Mouse (Mus musculus) Patski (cell line): ENCODE data around the gene Vav1. TPM values are rescaled to one million over a fixed set of nuclear protein-coding genes. Genes with fewer than 3 reads are reported as not detected.

Experiments used
- ATAC-seq: fragments of 100-300 bp; one replicate; pipeline ENCODE4 v1.8.0; 2021
- CTCF ChIA-PET: fragments of 350-600 bp; sonication (Branson Sonifier 250); formaldehyde crosslinking; loops from one replicate; lab custom pipeline; 2022; ENCODE audit warnings: inconsistent platforms; lab: Charles Lee
- POLR2A ChIA-PET: fragments of 350-600 bp; sonication (Branson Sonifier 250); formaldehyde crosslinking; loops from one replicate; lab custom pipeline; 2022; ENCODE audit warnings: antibody characterized with exemption, inconsistent platforms; lab: Charles Lee
- DNase-seq: peaks from one replicate; pipeline ENCODE4 v3.0.0-alpha.2; 2011; ENCODE audit warnings: low read depth, low spot score
- H3K27me3 ChIP-seq: fragments of 371-371 bp; one replicate; pipeline ENCODE4 v1.5.1; 2021
- CTCF ChIP-seq: fragments of 100-300 bp; IDR thresholded peaks from one replicate; pipeline ENCODE4 v1.5.1; 2021
- in situ Hi-C: fragments of 300-500 bp; cut with MboI; formaldehyde crosslinking; loops from 3 replicates; pipeline ENCODE4 v1.11.1; 2018; ENCODE audit warnings: low pct_unique_long_range_greater_than_20kb, mixed read lengths
- polyA plus RNA-seq: library from polyadenylated mRNA; unstranded; gene quantifications from one replicate; pipeline ENCODE4 v1.2.3, GENCODE M21; 2021

Gene Vav1
- polyA plus RNA-seq, 1 experiment from 2014 or later: not detected

DNA sequence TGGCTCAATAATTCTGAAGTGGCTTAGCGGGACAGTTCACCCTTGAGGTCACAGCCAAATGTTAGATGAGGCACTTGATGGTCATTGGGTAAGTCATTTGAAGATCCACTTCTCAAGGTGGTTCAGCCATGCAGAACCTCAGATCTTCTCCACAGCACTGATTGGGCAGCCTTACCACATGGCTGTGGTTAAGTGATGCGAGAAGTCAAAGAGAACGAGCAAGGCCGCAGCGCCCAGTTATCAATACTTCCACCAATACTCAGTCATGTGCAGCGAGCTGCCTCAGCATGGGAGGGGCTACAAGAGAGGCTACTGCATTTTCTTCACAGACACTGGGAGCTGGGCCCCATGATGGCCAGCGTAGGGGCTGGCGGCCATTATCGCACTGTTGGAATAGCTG, 14.1 kb downstream of the Vav1 start:
- CTCF ChIA-PET: interaction anchor here (1.4 kb wide), 1 partner anchor 42 kb away, joined by 3 read pairs; no protein-coding TSS in a partner anchor
- TF ChIP-seq CTCF: no peak
- no peak for DNase-seq
- no peaks in the 10 kb centered on the region for H3K27me3 ChIP-seq
- POLR2A ChIA-PET: interaction anchor here (0.5 kb wide), 1 partner anchor 237 kb away, joined by 5 read pairs; no protein-coding TSS in a partner anchor
- in situ Hi-C loops: no loop called here
- ATAC-seq: no peak

DNA sequence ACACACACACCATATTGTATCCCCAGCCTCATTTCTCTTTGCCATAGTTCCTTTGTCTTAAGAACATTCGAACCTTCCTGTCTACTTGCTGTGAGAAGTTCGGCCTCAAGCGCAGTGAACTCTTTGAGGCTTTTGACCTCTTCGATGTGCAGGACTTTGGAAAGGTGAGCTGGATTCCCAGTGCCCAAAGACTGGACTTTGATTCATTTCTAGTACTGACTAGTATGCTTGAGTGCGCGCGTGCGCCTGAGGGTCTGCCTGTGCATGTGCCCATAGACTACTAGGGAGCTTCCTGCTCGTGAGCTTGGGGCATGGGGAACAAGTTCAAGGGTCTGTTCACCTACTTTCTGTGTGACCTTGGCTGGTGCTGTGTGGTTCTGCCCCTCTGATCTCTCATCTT, 17.0 kb downstream of the Vav1 start:
- in situ Hi-C loops: no loop called here
- DNase-seq (no peak), ATAC-seq (no peak)
- H3K27me3 ChIP-seq: no peaks in the 10 kb centered on the region
- CTCF ChIA-PET: no interaction called here
- POLR2A ChIA-PET: no interaction called here
- TF ChIP-seq CTCF: no peak

DNA sequence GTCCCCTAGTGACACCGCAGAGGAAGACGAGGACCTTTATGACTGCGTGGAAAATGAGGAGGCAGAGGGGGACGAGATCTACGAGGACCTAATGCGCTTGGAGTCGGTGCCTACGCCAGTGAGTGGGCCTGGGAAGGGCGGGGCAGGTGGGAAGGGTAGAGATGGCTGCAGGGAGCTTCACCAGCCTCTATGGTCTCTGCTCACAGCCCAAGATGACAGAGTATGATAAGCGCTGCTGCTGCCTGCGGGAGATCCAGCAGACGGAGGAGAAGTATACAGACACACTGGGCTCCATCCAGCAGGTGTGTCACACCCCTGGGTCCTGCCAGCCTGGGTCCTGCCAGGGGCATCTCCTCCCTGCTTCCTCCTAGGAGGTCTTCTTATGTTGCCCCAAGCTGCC, 18.1 kb downstream of the Vav1 start:
- ChIA-PET CTCF (no interaction called here), POLR2A (no interaction called here)
- no peak for TF ChIP-seq CTCF
- ATAC-seq: no peak
- no peaks in the 10 kb centered on the region for H3K27me3 ChIP-seq
- DNase-seq: no peak
- in situ Hi-C loops: no loop called here

DNA sequence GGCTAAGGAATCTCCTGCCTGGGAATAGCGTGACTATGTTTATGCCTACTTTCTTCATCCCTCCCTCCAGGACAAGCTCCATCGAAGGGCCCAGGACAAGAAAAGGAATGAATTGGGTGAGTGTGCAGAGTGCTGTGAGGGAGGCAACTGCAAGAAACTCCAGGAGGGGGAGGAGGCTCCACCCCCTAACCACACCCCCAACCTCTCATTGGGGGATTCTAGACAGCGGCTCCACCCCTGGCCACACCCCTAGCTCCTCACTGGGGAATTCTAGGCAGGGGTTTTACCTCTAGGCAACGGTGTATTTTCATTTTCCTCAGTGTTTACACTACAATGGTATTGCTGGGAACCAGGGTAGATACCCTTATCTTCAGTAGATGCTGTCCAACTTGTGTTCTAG, 26.7 kb downstream of the Vav1 start:
- peaks cover 14% of the 10 kb centered on the region for H3K27me3 ChIP-seq
- DNase-seq (no peak), ATAC-seq (no peak)
- no peak for TF ChIP-seq CTCF
- ChIA-PET CTCF (no interaction called here), POLR2A (no interaction called here)
- in situ Hi-C loops: no loop called here

DNA sequence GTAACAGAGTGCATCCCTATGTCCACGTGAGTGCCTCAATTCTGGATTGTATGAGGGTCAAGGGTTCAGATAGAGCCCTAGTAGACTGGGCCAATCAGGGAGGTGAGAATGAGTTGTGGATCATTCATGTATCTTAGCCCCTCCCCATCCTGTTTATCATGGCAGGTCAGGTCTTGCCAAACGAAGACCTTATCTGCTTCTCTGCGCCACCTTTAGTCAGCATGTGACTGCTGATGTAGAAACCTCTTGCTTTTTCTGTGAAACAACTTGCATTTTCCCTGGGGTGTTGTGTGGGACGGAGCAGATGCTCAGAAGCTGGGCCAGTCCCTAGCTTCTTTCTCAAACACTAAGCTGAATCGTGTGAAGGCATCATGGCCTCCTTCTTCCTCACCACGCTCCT, 28.2 kb downstream of the Vav1 start:
- no peak for TF ChIP-seq CTCF
- DNase-seq (no peak), ATAC-seq (no peak)
- peaks cover 14% of the 10 kb centered on the region for H3K27me3 ChIP-seq
- POLR2A ChIA-PET: no interaction called here
- in situ Hi-C loops: no loop called here
- CTCF ChIA-PET: no interaction called here

DNA sequence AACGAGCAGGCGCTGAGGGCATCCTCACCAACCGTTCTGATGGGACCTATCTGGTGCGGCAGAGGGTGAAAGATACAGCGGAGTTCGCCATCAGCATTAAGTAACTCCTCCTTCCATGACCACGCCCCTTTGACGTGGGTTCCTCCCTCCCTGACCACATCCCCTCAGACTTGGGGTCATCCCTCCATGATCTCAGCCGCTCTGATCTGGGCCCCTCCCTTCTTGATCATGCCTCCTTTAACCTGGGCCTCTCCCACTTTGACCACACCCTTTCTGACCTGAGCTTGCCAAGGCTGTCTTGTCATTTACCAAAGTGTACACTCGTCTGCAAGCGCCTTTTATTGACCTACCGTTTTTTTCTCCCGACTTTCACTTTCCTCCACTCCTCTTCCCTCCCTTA, 32.9 kb downstream of the Vav1 start:
- ATAC-seq: no peak

DNA sequence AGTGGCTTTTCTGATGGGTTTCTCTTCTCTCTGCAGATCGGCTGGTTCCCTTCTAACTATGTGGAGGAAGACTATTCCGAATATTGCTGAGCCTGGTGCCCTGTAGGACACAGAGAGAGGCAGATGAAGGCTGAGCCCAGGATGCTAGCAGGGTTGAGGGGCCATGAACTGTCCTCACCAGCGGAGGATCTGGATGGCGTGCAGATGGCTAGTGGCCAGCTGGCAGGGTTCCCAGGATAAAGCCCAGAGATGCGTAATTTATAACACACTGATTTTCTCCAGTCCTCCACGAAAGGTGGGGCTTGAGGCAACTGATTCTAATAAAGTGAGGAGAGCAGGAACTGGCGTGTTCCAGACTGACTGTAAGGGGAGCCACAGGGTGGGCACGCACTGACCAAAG, 48.7 kb downstream of the Vav1 start:
- H3K27me3 ChIP-seq: peaks cover 9% of the 10 kb centered on the region
- in situ Hi-C loops: no loop called here
- no peak for TF ChIP-seq CTCF
- no peak for ATAC-seq
- no peak for DNase-seq
- ChIA-PET CTCF (no interaction called here), POLR2A (no interaction called here)

More for the DNA sequence above, 32.9 kb downstream of the Vav1 start:
- ChIA-PET CTCF (no interaction called here), POLR2A (no interaction called here)
- TF ChIP-seq CTCF: no peak
- DNase-seq: no peak
- H3K27me3 ChIP-seq: peaks cover 5% of the 10 kb centered on the region
- in situ Hi-C loops: no loop called here

DNA sequence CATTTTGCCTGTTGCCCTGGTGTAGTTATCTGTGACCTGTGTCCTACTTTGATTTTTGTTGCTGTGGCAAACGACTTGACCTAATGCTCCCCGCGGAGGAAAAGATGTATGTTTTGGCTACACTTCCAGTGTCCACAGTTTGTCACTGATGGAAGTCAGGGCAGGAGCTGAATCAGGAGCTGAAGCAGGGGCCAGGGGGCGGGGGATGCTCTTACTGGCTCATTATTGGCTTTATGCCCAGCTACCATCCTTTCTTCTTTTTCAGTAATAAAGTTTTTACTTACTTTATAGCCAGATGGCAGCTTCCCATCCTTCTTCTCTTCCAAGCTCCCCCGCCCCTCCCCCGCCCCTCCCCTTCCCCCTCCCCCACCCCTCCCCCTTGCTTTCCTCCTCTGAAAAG, 50.0 kb downstream of the Vav1 start:
- ATAC-seq: no peak
- peaks cover 7% of the 10 kb centered on the region for H3K27me3 ChIP-seq
- ChIA-PET CTCF (no interaction called here), POLR2A (no interaction called here)
- TF ChIP-seq CTCF: no peak
- DNase-seq: no peak
- in situ Hi-C loops: no loop called here

DNA sequence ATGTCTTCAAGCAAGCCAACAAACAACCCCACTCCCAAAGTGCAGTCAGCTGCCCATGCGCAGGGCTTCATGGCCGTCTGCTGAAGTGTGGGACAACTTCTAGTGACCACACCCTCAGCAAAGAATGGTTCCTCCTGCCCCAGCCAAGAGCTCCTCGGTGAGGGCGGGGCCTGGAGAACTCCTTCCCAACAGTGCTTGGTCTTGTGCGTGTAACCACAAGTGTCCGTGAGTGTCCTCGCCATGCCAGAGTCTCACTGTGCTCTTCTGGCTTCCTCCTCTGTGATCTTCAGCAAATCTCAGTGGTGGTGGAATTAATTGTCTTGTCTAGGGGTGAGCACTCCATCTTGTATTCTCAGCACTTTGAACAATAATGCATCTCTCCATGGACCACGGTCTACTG, 52.1 kb downstream of the Vav1 start:
- POLR2A ChIA-PET: no interaction called here
- CTCF ChIA-PET: interaction anchor here (1.3 kb wide), 1 partner anchor 54 kb away, joined by 3 read pairs; no protein-coding TSS in a partner anchor
- in situ Hi-C loops: loop anchor here (5.0 to 10.0 kb wide), 4 partner anchors 44 to 336 kb away; partner anchors contain the start of genes Alkbh7 and Clpp
- no peak for TF ChIP-seq CTCF
- ATAC-seq (no peak), DNase-seq (no peak)
- H3K27me3 ChIP-seq: no peaks in the 10 kb centered on the region

DNA sequence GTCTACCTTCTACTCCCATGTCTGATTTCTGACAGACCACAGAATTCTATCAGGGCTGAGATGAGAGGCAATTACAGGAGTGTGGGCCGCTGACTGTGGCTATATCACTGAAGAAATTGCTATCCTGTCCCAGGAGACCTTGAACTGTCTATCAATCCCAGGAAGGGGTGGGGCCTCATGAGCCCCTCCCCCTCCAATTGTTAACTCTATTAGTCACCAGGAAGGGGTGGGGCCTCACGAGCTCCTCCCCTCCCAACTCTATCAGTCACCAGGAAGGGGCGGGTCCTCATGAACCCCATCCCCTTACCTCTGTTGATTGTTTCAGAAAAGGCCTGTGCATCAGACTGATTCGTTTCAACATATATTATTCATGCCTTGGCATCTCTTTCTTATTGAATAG, 53.3 kb downstream of the Vav1 start:
- ATAC-seq (no peak), DNase-seq (no peak)
- no peak for TF ChIP-seq CTCF
- CTCF ChIA-PET: interaction anchor here (1.5 kb wide), 1 partner anchor 113 kb away, joined by 5 read pairs; no protein-coding TSS in a partner anchor
- POLR2A ChIA-PET: no interaction called here
- no peaks in the 10 kb centered on the region for H3K27me3 ChIP-seq
- in situ Hi-C loops: loop anchor here (5.0 to 10.0 kb wide), 4 partner anchors 45 to 337 kb away; partner anchors contain the start of genes Alkbh7 and Clpp

DNA sequence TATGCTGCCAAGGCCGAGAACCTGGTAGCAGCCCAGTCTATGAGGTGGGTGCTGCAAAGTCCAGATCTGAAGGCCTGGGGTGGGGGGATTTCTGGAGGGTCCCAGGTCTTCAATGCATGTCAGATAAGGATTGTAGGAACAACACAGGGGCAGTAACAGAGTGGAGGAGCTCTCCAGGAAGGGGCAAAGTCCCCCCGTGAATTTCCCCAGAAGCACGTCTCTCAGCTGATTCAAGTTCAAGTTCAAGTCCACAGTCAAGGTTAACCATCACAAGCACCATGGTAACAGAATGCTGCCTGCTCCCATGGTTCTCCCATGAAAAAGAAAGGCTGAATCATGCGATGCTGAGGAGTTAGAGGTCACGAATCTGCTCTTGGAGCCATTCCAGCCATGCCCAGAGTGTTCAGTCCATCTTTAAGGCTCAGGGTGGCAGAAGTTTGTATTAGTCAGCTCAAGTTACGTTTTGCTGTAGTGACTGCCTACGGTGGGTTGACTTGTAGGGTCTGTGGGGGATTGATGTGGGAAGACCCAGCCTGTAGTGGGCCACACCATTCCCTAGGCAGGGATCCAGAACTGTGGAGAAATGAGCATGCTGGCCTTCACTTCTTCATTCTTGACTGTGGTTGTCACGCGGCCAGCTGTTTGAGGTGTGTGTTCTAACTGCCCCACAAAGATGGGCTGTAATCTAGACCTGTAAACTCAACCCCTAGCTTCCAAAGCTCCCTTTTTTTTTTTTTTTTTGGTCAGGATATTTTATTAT, 55.3 kb downstream of the Vav1 start:
- no peak for TF ChIP-seq CTCF
- ChIA-PET CTCF (interaction anchor here (0.6 to 2.2 kb wide), 21 partner anchors 10 to 284 kb away, joined by 3 to 18 read pairs (median 3); partner anchors contain the start of gene Gpr108), POLR2A (no interaction called here)
- DNase-seq: no peak
- no peak for ATAC-seq
- in situ Hi-C loops: loop anchor here (5.0 to 10.0 kb wide), 4 partner anchors 47 to 339 kb away; partner anchors contain the start of genes Alkbh7 and Clpp
- peaks cover 14% of the 10 kb centered on the region for H3K27me3 ChIP-seq
